Comparison of ENCODE assay signal across 8 mouse cellular contexts in the genomic region with DNA sequence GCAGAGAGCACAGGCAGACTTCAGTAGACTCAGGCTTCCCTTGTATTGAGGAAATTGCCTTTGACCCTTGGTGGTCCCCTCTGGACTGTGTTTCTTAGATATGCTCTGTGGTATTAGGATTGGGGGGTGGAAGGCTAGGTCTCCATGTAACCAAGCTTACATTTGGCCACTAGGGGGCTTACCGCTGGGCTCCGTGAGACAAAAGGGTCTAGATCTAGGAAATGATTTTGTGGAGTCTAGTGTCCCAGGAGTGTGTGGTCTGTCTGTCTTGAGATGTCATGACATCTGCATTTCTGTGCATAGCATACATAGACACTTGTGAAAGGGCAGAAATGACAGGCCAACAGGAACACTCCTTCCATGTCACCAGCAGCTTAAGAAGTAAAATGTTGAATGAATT.
A peak's percentile ranks its signal among the peaks of the same experiment; 100 is the strongest.
DNase-seq lines count a peak whose midpoint lies in the region.

No protein-coding gene starts in this region.

- DNase-seq in adrenal gland, adult (ENCODE audit: inconsistent age in 2 of 2, low spot score in 1 of 2), result peak; percentile 13 to 63
- DNase-seq in adrenal gland, adult 8-10 months, result no peak
- peak; percentile 22 for DNase-seq in layer of hippocampus, adult 11-12 months (ENCODE audit: low spot score)
- DNase-seq in layer of hippocampus, adult 9-10 months (ENCODE audit: low spot score), result no peak
- DNase-seq in MEL-GATA-1-ER (ENCODE audit: extremely low read depth, low read depth), result peak; percentile 75
- peak; percentile 32 for DNase-seq in forelimb bud, embryonic 11.5 days (ENCODE audit: low read depth, low spot score)
- DNase-seq in urinary bladder, postnatal 4 days (ENCODE audit: low spot score in 2 of 2), result no peak
- DNase-seq in gastrocnemius, adult 18-20 months (ENCODE audit: low spot score), result no peak

Comparison
In these comparisons a context has a peak if more than half of its experiments do, and no peak if none do; other contexts are left out.
1. DNase-seq: peak in adrenal gland, adult (2 of 2), layer of hippocampus, adult 11-12 months (single experiment), MEL-GATA-1-ER (single experiment) and forelimb bud, embryonic 11.5 days (single experiment); none in adrenal gland, adult 8-10 months (single experiment), layer of hippocampus, adult 9-10 months (single experiment), urinary bladder, postnatal 4 days (0 of 2) and gastrocnemius, adult 18-20 months (single experiment).